Mouse (Mus musculus) spleen, adult 2 months (tissue): ENCODE data around the gene Ndst2.

Experiments used
- CTCF ChIP-seq: fragments of 200-500 bp; IDR thresholded peaks from 2 replicates; pipeline ENCODE4 v1.5.1; 2011; ENCODE audit warnings: mild to moderate bottlenecking, inconsistent platforms; ENCODE audit not compliant: insufficient read depth, insufficient read length, insufficient replicate concordance; ENCODE audit errors: extremely low read depth
- POLR2A ChIP-seq: fragments of 200-500 bp; IDR thresholded peaks from 2 replicates; pipeline ENCODE4 v1.6.1; 2011; ENCODE audit warnings: low read depth, low read length, inconsistent platforms

- TF ChIP-seq CTCF (no peak), POLR2A (no peak)
Observed at GRCm38 (mm10) chr14:20701554-20701953, 32.8 kb downstream of the Ndst2 start.
